Mouse (Mus musculus) hindbrain, embryonic 16.5 days (tissue): ENCODE data around the gene Mdm4. TPM values are rescaled to one million over a fixed set of nuclear protein-coding genes. Genes with fewer than 3 reads are reported as not detected.
"Not testable (repeated sequence)": the region's sequence is repeated elsewhere in the genome, so short reads cannot be mapped to it uniquely, and the experiment has no call there.

Source experiments
- ATAC-seq: fragments of 200-750 bp; cut with Nextera tagmentation; 2 replicates; pipeline ENCODE4 v1.8.0; 2017; ENCODE audit warnings: moderate TSS enrichment, moderate library complexity
- H3K27ac ChIP-seq: fragments of 300-500 bp; sonication (generic); 2 replicates; pipeline ENCODE4 v1.5.1; 2014; ENCODE audit warnings: low read depth, mild to moderate bottlenecking, control low read depth, low read length, moderate library complexity
- H3K27me3 ChIP-seq: fragments of 300-500 bp; sonication (generic); replicated peaks from 2 replicates; pipeline ENCODE4 v1.6.1; 2014; ENCODE audit warnings: low read length; ENCODE audit not compliant: control insufficient read depth, insufficient read depth
- H3K36me3 ChIP-seq: fragments of 300-500 bp; sonication (generic); 2 replicates; pipeline ENCODE4 v1.6.1; 2014; ENCODE audit warnings: mild to moderate bottlenecking, low read length, moderate library complexity, mixed read lengths; ENCODE audit not compliant: control insufficient read depth, insufficient read depth
- H3K4me1 ChIP-seq: fragments of 300-500 bp; sonication (generic); 2 replicates; pipeline ENCODE4 v1.6.1; 2014; ENCODE audit warnings: low read depth, low read length; ENCODE audit not compliant: control insufficient read depth, insufficient read depth
- H3K4me2 ChIP-seq: fragments of 300-500 bp; sonication (generic); 2 replicates; pipeline ENCODE4 v1.6.1; 2014; ENCODE audit warnings: mild to moderate bottlenecking, low read length, control low read depth, moderate library complexity
- H3K4me3 ChIP-seq: fragments of 300-500 bp; sonication (generic); 2 replicates; pipeline ENCODE4 v1.5.1; 2014; ENCODE audit warnings: mild to moderate bottlenecking, low read length, control low read depth, moderate library complexity
- H3K9ac ChIP-seq: fragments of 300-500 bp; sonication (generic); 2 replicates; pipeline ENCODE4 v1.6.1; 2014; ENCODE audit warnings: low read depth, mild to moderate bottlenecking, control low read depth, low read length, moderate library complexity
- H3K9me3 ChIP-seq: fragments of 300-500 bp; sonication (generic); 2 replicates; pipeline ENCODE4 v1.6.1; 2014; ENCODE audit warnings: mild to moderate bottlenecking, low read length, moderate library complexity; ENCODE audit not compliant: control insufficient read depth
- WGBS: fragments of 180-500 bp; shearing (Covaris S2); extraction: QIAGEN DNeasy Blood & Tissue Kit; methylation state at CpG from one replicate; pipeline ENCODE4 v1.1.7; 2014; 5-methylcytosine and 5-hydroxymethylcytosine counted together
- polyA plus RNA-seq: library from polyadenylated mRNA; unstranded; fragments of >200 nt; fragmentation: Nextera tagmentation; extraction: Ambion mirVana; gene quantifications from 2 replicates; pipeline ENCODE4 v1.2.1, GENCODE M21; 2015

Mdm4 gene
- polyA plus RNA-seq, 1 experiment from 2014 or later = 30.3 TPM

- not testable (repeated sequence) for H3K9ac ChIP-seq, H3K9me3 ChIP-seq, ATAC-seq, H3K4me2 ChIP-seq, H3K27ac ChIP-seq, H3K27me3 ChIP-seq, H3K4me1 ChIP-seq, H3K4me3 ChIP-seq
- WGBS = 86% methylated on average over 12 of the region's 12 CpGs
- peaks cover 23% of the 10 kb centered on the region for H3K36me3 ChIP-seq
Measured at GRCm38 (mm10) chr1:132988556-132989459, 41.6 kb downstream of the Mdm4 start.

- H3K36me3 ChIP-seq = peaks cover 12% of the 10 kb centered on the region
- no peaks in the 10 kb centered on the region for H3K27me3 ChIP-seq
- no peaks in the 10 kb centered on the region for H3K4me1 ChIP-seq
- no peaks in the 10 kb centered on the region for H3K9me3 ChIP-seq
- H3K4me2 ChIP-seq = no peak overlapping the region
- WGBS = 61% methylated on average over 7 of the region's 7 CpGs
- H3K4me3 ChIP-seq = no peak overlapping the region
- H3K9ac ChIP-seq = no peak overlapping the region
- peak; percentile 82 for ATAC-seq
- H3K27ac ChIP-seq = no peak overlapping the region
Measured at GRCm38 (mm10) chr1:132982728-132983127, 47.6 kb downstream of the Mdm4 start.

GRCm38 (mm10) chr1:132981232-132981631 lies 49.1 kb downstream of the Mdm4 start:
- no peak overlapping the region for H3K4me2 ChIP-seq
- H3K4me1 ChIP-seq = no peaks in the 10 kb centered on the region
- 93% methylated on average over 6 of the region's 6 CpGs for WGBS

GRCm38 (mm10) chr1:132977402-132977801 lies 53.0 kb downstream of the Mdm4 start:
- ATAC-seq = peak; percentile 37; the same call in 1 of the 2 replicates
- H3K9ac ChIP-seq = no peak overlapping the region
- peaks cover 2% of the 10 kb centered on the region; the same call in 1 of the 2 replicates for H3K36me3 ChIP-seq
- no peak overlapping the region for H3K27ac ChIP-seq
- no peaks in the 10 kb centered on the region for H3K9me3 ChIP-seq
- H3K4me2 ChIP-seq = no peak overlapping the region
- no peaks in the 10 kb centered on the region for H3K4me1 ChIP-seq
- no peak overlapping the region for H3K4me3 ChIP-seq
- no peaks in the 10 kb centered on the region for H3K27me3 ChIP-seq
- WGBS = 68% methylated on average over 1 of the region's 1 CpGs

More at GRCm38 (mm10) chr1:132981232-132981631, 49.1 kb downstream of the Mdm4 start:
- H3K4me3 ChIP-seq = no peak overlapping the region
- H3K9ac ChIP-seq = no peak overlapping the region
- no peak overlapping the region for H3K27ac ChIP-seq
- H3K9me3 ChIP-seq = no peaks in the 10 kb centered on the region
- H3K27me3 ChIP-seq = no peaks in the 10 kb centered on the region
- no peak for ATAC-seq
- H3K36me3 ChIP-seq = peaks cover 12% of the 10 kb centered on the region

- H3K36me3 ChIP-seq = no peaks in the 10 kb centered on the region
- H3K27me3 ChIP-seq = no peaks in the 10 kb centered on the region
- H3K9ac ChIP-seq = no peak overlapping the region
- no peak overlapping the region for H3K4me2 ChIP-seq
- H3K27ac ChIP-seq = no peak overlapping the region
- H3K4me1 ChIP-seq = no peaks in the 10 kb centered on the region
- WGBS = 33% methylated on average over 6 of the region's 6 CpGs
- no peak overlapping the region for H3K4me3 ChIP-seq
- ATAC-seq = no peak
- no peaks in the 10 kb centered on the region for H3K9me3 ChIP-seq
Measured at GRCm38 (mm10) chr1:132968659-132969058, 61.7 kb downstream of the Mdm4 start.

GRCm38 (mm10) chr1:132964691-132965090 lies 65.7 kb downstream of the Mdm4 start:
- Histone ChIP-seq H3K27me3 (no peaks in the 10 kb centered on the region), H3K4me3 (no peak overlapping the region), H3K27ac (no peak overlapping the region), H3K4me1 (no peaks in the 10 kb centered on the region), H3K4me2 (no peak overlapping the region), H3K9ac (no peak overlapping the region), H3K36me3 (no peaks in the 10 kb centered on the region), H3K9me3 (no peaks in the 10 kb centered on the region)
- 86% methylated on average over 4 of the region's 4 CpGs for WGBS
- ATAC-seq = no peak

GRCm38 (mm10) chr1:132964106-132964505 lies 66.3 kb downstream of the Mdm4 start:
- Histone ChIP-seq H3K27me3 (no peaks in the 10 kb centered on the region), H3K27ac (no peak overlapping the region), H3K9ac (no peak overlapping the region), H3K9me3 (no peaks in the 10 kb centered on the region), H3K36me3 (no peaks in the 10 kb centered on the region), H3K4me3 (no peak overlapping the region), H3K4me1 (no peaks in the 10 kb centered on the region), H3K4me2 (no peak overlapping the region)
- WGBS = 84% methylated on average over 2 of the region's 2 CpGs
- ATAC-seq = no peak

- Histone ChIP-seq H3K4me1 (no peaks in the 10 kb centered on the region), H3K4me2 (no peak overlapping the region), H3K4me3 (no peak overlapping the region), H3K27ac (no peak overlapping the region), H3K9ac (no peak overlapping the region), H3K36me3 (no peaks in the 10 kb centered on the region), H3K9me3 (no peaks in the 10 kb centered on the region), H3K27me3 (no peaks in the 10 kb centered on the region)
- no peak for ATAC-seq
- WGBS = 88% methylated on average over 3 of the region's 3 CpGs
Measured at GRCm38 (mm10) chr1:132961751-132962150, 68.6 kb downstream of the Mdm4 start.

- Histone ChIP-seq H3K9ac (no peak overlapping the region), H3K4me1 (no peaks in the 10 kb centered on the region), H3K9me3 (no peaks in the 10 kb centered on the region), H3K4me2 (no peak overlapping the region), H3K27ac (no peak overlapping the region), H3K27me3 (no peaks in the 10 kb centered on the region), H3K36me3 (no peaks in the 10 kb centered on the region), H3K4me3 (no peak overlapping the region)
- WGBS = 88% methylated on average over 5 of the region's 5 CpGs
- ATAC-seq = no peak
Measured at GRCm38 (mm10) chr1:132956809-132957208, 73.6 kb downstream of the Mdm4 start.
